Mouse (Mus musculus) kidney, adult 8-10 months (tissue): ENCODE results near the gene Bnc1.
A peak's percentile ranks its signal among the peaks of the same experiment; 100 is the strongest.

Experiments
- DNase-seq, 2 experiments: peaks; one replicate each; pipeline ENCODE4 v3.0.0; 2022

Gene Bnc1

GRCm38 (mm10) chr7:81973939-81974338 is 18.2 kb downstream of the Bnc1 start:
- DNase-seq: no peak

- DNase-seq: no peak
Observed at GRCm38 (mm10) chr7:81973339-81973738, 18.8 kb downstream of the Bnc1 start.

- DNase-seq: no peak
Observed at GRCm38 (mm10) chr7:81968975-81969374, 23.1 kb downstream of the Bnc1 start.

- DNase-seq: no peak
Observed at GRCm38 (mm10) chr7:81968451-81968850, 23.6 kb downstream of the Bnc1 start.

- no peak for DNase-seq
Observed at GRCm38 (mm10) chr7:81966195-81966594, 25.9 kb downstream of the Bnc1 start.

GRCm38 (mm10) chr7:81959704-81960103 is 32.4 kb downstream of the Bnc1 start:
- peak; percentile 8 to 12 for DNase-seq

GRCm38 (mm10) chr7:81954208-81954846 is 37.8 kb downstream of the Bnc1 start:
- peak; percentile 20 to 24 for DNase-seq

GRCm38 (mm10) chr7:81950499-81950898 is 41.6 kb downstream of the Bnc1 start:
- DNase-seq: no peak

- DNase-seq: no peak
Observed at GRCm38 (mm10) chr7:81945398-81945797, 46.7 kb downstream of the Bnc1 start.

GRCm38 (mm10) chr7:81934806-81935205 is 57.3 kb downstream of the Bnc1 start:
- peak in 1 of 2 experiments; percentile 2 for DNase-seq

- DNase-seq: peak; percentile 69 to 70
Observed at GRCm38 (mm10) chr7:81934267-81934745, 57.8 kb downstream of the Bnc1 start, which contains the start of gene Hdgfl3. TSS of gene Hdgfl3 (minus strand) at chr7:81934473.

GRCm38 (mm10) chr7:81933601-81934266 is 58.4 kb downstream of the Bnc1 start:
- DNase-seq: peak; percentile 18 to 21

GRCm38 (mm10) chr7:81933061-81933600 is 59.0 kb downstream of the Bnc1 start:
- DNase-seq: peak; percentile 0 to 5

- DNase-seq: peak in 1 of 2 experiments; percentile 1
Observed at GRCm38 (mm10) chr7:81932521-81933045, 59.5 kb downstream of the Bnc1 start.

- no peak for DNase-seq
Observed at GRCm38 (mm10) chr7:81928998-81929397, 63.1 kb downstream of the Bnc1 start.

GRCm38 (mm10) chr7:81921379-81921952 is 70.6 kb downstream of the Bnc1 start:
- DNase-seq: no peak

GRCm38 (mm10) chr7:81920314-81920713 is 71.8 kb downstream of the Bnc1 start:
- no peak for DNase-seq

- DNase-seq: no peak
Observed at GRCm38 (mm10) chr7:81918316-81918715, 73.8 kb downstream of the Bnc1 start.
